Comparison of ENCODE assay signal across 8 mouse cellular contexts in the genomic region with DNA sequence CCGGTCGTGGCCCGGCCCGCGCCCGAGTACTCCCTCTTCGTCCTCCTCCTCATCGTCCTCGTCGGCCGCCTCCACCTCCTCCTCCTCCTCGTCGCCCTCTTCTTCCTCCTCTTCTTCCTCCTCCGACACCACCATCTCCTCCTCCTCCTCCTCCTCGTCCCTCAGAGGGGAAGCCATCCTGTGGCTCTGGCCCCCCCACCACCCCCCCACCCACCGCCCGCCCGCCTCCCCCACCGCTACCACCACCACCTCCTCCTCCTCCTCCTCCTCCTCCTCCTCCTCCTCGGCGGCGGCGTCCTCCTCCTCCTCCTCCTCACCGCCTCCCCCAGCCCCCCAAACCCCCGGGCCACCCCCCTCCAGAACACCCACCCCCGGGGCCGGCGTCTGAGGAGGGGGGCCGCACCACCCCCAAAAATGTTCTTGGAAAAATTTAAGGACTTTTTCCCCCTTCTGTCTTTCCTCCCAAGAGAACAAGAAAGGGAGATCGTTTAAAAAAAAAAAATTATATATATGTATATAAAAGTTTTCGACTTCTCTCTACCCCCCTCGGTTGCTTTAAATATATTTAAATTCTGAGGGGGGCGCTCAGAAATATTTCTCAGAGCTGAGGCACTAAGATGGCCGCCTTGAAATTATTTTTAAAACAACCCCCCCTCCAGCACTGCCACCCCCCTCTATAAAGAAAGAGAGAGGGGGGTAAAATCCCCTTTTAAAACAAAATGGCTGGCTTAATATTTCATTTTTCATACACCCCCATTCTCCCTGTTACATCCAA. TPM values are rescaled to one million over a fixed set of nuclear protein-coding genes. Genes with fewer than 3 reads are reported as not detected.
DNase-seq lines count a peak whose midpoint lies in the region; ATAC-seq and TF ChIP-seq lines count a peak whose summit lies in the region.

A gene (minus strand): TSS at position 192 of the 775 bp plus-strand sequence.

- 3% methylated on average over 15 of the region's 34 CpGs for WGBS in kidney, embryonic 15.5 days
- WGBS in forebrain, embryonic 12.5 days: 2% methylated on average over 15 of the region's 34 CpGs
- 2% methylated on average over 19 of the region's 34 CpGs for WGBS in hindbrain, embryonic 16.5 days
- WGBS in liver, embryonic 16.5 days (ENCODE audit: insufficient replicate concordance): 2% methylated on average over 23 of the region's 34 CpGs

- ATAC-seq in kidney, embryonic 15.5 days (replicated peaks; ENCODE audit: low FRiP score): no peak
- ATAC-seq in forebrain, embryonic 12.5 days (ENCODE audit: low FRiP score): no peak
- ATAC-seq in hindbrain, embryonic 16.5 days: no peak
- no peak for ATAC-seq in liver, embryonic 16.5 days (ENCODE audit: low read depth)

- TF ChIP-seq CTCF in MEL (IDR thresholded peaks at IDR 0.05 in 2 of 3, conservative IDR thresholded peaks at IDR 0.05 in 1 of 3; ENCODE audit: control insufficient read depth in 1 of 3, insufficient read depth in 1 of 3, low read depth in 2 of 3, low read length in 3 of 3, poor library complexity in 1 of 3, severe bottlenecking in 1 of 3): no peak

- H3K9me3 ChIP-seq in kidney, embryonic 15.5 days (replicated peaks): no peaks in the 10 kb centered on the region
- H3K9me3 ChIP-seq in MEL (replicated peaks; ENCODE audit: insufficient read depth, low read length): no peaks in the 10 kb centered on the region
- H3K9me3 ChIP-seq in forebrain, embryonic 12.5 days: no peaks in the 10 kb centered on the region
- H3K9me3 ChIP-seq in hindbrain, embryonic 16.5 days (ENCODE audit: control insufficient read depth, low read length): no peaks in the 10 kb centered on the region
- no peaks in the 10 kb centered on the region for H3K9me3 ChIP-seq in liver, embryonic 16.5 days (replicated peaks; ENCODE audit: control insufficient read depth, low read length)

- H3K79me2 ChIP-seq in MEL (ENCODE audit: control insufficient read depth, insufficient read depth, low read length, poor library complexity): peaks cover 15% of the 10 kb centered on the region

- peak within 1 kb of the TSS; percentile 99 for H3K9ac ChIP-seq in kidney, embryonic 15.5 days
- H3K9ac ChIP-seq in MEL (ENCODE audit: control insufficient read depth, low read depth, low read length, poor library complexity, severe bottlenecking): peak within 1 kb of the TSS; percentile 88
- peak within 1 kb of the TSS; percentile 100 for H3K9ac ChIP-seq in forebrain, embryonic 12.5 days
- peak within 1 kb of the TSS; percentile 100 for H3K9ac ChIP-seq in hindbrain, embryonic 16.5 days (ENCODE audit: low read depth, low read length)
- peak within 1 kb of the TSS; percentile 78 for H3K9ac ChIP-seq in liver, embryonic 16.5 days (ENCODE audit: low read depth, low read length)

- H3K4me1 ChIP-seq in kidney, embryonic 15.5 days: peaks cover 63% of the 10 kb centered on the region
- peaks cover 13 to 43% of the 10 kb centered on the region in 2 experiments for H3K4me1 ChIP-seq in MEL (ENCODE audit: control insufficient read depth in 1 of 2, insufficient read depth in 2 of 2, low read length in 2 of 2)
- H3K4me1 ChIP-seq in forebrain, embryonic 12.5 days: peaks cover 61% of the 10 kb centered on the region
- H3K4me1 ChIP-seq in hindbrain, embryonic 16.5 days (ENCODE audit: control insufficient read depth, insufficient read depth, low read depth, low read length): peaks cover 46% of the 10 kb centered on the region
- peaks cover 69% of the 10 kb centered on the region for H3K4me1 ChIP-seq in liver, embryonic 16.5 days (ENCODE audit: control insufficient read depth, low read depth, low read length)

- TF ChIP-seq EP300 in MEL (IDR thresholded peaks at IDR 0.05; ENCODE audit: low read depth in 1 of 2, low read length in 2 of 2): no peak

- H3K27me3 ChIP-seq in kidney, embryonic 15.5 days: no peaks in the 10 kb centered on the region
- H3K27me3 ChIP-seq in MEL (ENCODE audit: control insufficient read depth in 1 of 2, insufficient read depth in 2 of 2, low read length in 2 of 2): no peaks in the 10 kb centered on the region
- H3K27me3 ChIP-seq in forebrain, embryonic 12.5 days: no peaks in the 10 kb centered on the region
- no peaks in the 10 kb centered on the region for H3K27me3 ChIP-seq in hindbrain, embryonic 16.5 days (replicated peaks; ENCODE audit: control insufficient read depth, insufficient read depth, low read length)
- H3K27me3 ChIP-seq in liver, embryonic 16.5 days (ENCODE audit: control insufficient read depth, insufficient read depth, low read depth, low read length): peaks cover 50% of the 10 kb centered on the region
- H3K27me3 ChIP-seq in splenic B cell, adult 2 months (ENCODE audit: control insufficient read depth, insufficient read depth, low read length, poor library complexity, severe bottlenecking): no peaks in the 10 kb centered on the region

- H3K4me2 ChIP-seq in kidney, embryonic 15.5 days: peak within 1 kb of the TSS; percentile 87
- H3K4me2 ChIP-seq in forebrain, embryonic 12.5 days: peak within 1 kb of the TSS; percentile 78
- H3K4me2 ChIP-seq in hindbrain, embryonic 16.5 days (ENCODE audit: low read length): peak within 1 kb of the TSS; percentile 91
- peak within 1 kb of the TSS; percentile 89 for H3K4me2 ChIP-seq in liver, embryonic 16.5 days (ENCODE audit: low read depth, low read length)

- no peak for DNase-seq in kidney, postnatal 10 days
- peak; percentile 44 for DNase-seq in MEL (ENCODE audit: low read depth, low spot score)
- peak; percentile 29 for DNase-seq in splenic B cell, adult 2 months (ENCODE audit: low read depth, low spot score)
- no peak for DNase-seq in T-cell, adult 2 months (ENCODE audit: low spot score)

- peak within 1 kb of the TSS; percentile 100 for H3K27ac ChIP-seq in kidney, embryonic 15.5 days
- peak within 1 kb of the TSS; percentile 45 for H3K27ac ChIP-seq in MEL (ENCODE audit: control insufficient read depth, low read depth, low read length)
- H3K27ac ChIP-seq in forebrain, embryonic 12.5 days: peak within 1 kb of the TSS; percentile 100
- peak within 1 kb of the TSS; percentile 100 for H3K27ac ChIP-seq in hindbrain, embryonic 16.5 days (ENCODE audit: low read depth, low read length)
- peak within 1 kb of the TSS; percentile 76 for H3K27ac ChIP-seq in liver, embryonic 16.5 days (ENCODE audit: low read length)

- no peak for TF ChIP-seq RAD21 in MEL (IDR thresholded peaks at IDR 0.05; ENCODE audit: low read depth, low read length)

- peak within 1 kb of the TSS; percentile 94 for H3K4me3 ChIP-seq in kidney, embryonic 15.5 days (replicated peaks)
- peak within 1 kb of the TSS; percentile 63 to 76 for H3K4me3 ChIP-seq in MEL (ENCODE audit: control insufficient read depth in 1 of 2, insufficient read depth in 1 of 2, low read depth in 2 of 2, low read length in 2 of 2)
- peak within 1 kb of the TSS; percentile 99 for H3K4me3 ChIP-seq in forebrain, embryonic 12.5 days (replicated peaks)
- H3K4me3 ChIP-seq in hindbrain, embryonic 16.5 days (ENCODE audit: low read length): peak within 1 kb of the TSS; percentile 91
- H3K4me3 ChIP-seq in liver, embryonic 16.5 days (ENCODE audit: low read depth, low read length): peak within 1 kb of the TSS; percentile 73

- no peak; a peak in 1 of 4 replicates for TF ChIP-seq POLR2A in MEL (IDR thresholded peaks at IDR 0.05; ENCODE audit: control insufficient read depth in 1 of 2, insufficient read depth in 1 of 2, low read depth in 1 of 2, low read length in 2 of 2, poor library complexity in 1 of 2)

- H3K36me3 ChIP-seq in kidney, embryonic 15.5 days: peaks cover 18% of the 10 kb centered on the region
- H3K36me3 ChIP-seq in MEL (ENCODE audit: control insufficient read depth in 1 of 2, insufficient read depth in 2 of 2, low read length in 2 of 2): peaks cover 0 to 26% of the 10 kb centered on the region in 2 experiments; a peak in 2 of 4 replicates
- H3K36me3 ChIP-seq in forebrain, embryonic 12.5 days (replicated peaks): peaks cover 16% of the 10 kb centered on the region
- no peaks in the 10 kb centered on the region for H3K36me3 ChIP-seq in hindbrain, embryonic 16.5 days (ENCODE audit: control insufficient read depth, insufficient read depth, low read length)
- H3K36me3 ChIP-seq in liver, embryonic 16.5 days (ENCODE audit: control insufficient read depth, insufficient read depth): no peaks in the 10 kb centered on the region
- 0 out of 2 replicates have a peak, but pooled peaks cover 2% of the 10 kb centered on the region for H3K36me3 ChIP-seq in splenic B cell, adult 2 months (ENCODE audit: control insufficient read depth, insufficient read depth, low read length, poor library complexity, severe bottlenecking)

TF ChIP-seq in MEL, 35 proteins besides CTCF, POLR2A, EP300 and RAD21 (continues in another document):
- TF ChIP-seq KAT2A (conservative IDR thresholded peaks at IDR 0.05; ENCODE audit: low read depth, low read length): no peak
- no peak for TF ChIP-seq POLR2AphosphoS5 (IDR thresholded peaks at IDR 0.05; ENCODE audit: borderline replicate concordance, low read depth, low read length)
- no peak for TF ChIP-seq MEF2A (IDR thresholded peaks at IDR 0.05; ENCODE audit: extremely low read depth, insufficient replicate concordance, low read depth, low read length, poor library complexity, severe bottlenecking)
- TF ChIP-seq ELF1 (IDR thresholded peaks at IDR 0.05; ENCODE audit: low read depth, low read length): no peak
- TF ChIP-seq MAX (IDR thresholded peaks at IDR 0.05; ENCODE audit: low read length): no peak
- TF ChIP-seq UBTF (IDR thresholded peaks at IDR 0.05; ENCODE audit: borderline replicate concordance, insufficient read depth, low read depth, low read length): no peak
- no peak for TF ChIP-seq HCFC1 (IDR thresholded peaks at IDR 0.05; ENCODE audit: low read depth, low read length)
- TF ChIP-seq MAFK (IDR thresholded peaks at IDR 0.05; ENCODE audit: borderline replicate concordance, low read depth, low read length): no peak
- no peak for TF ChIP-seq USF1 (IDR thresholded peaks at IDR 0.05; ENCODE audit: low read depth, low read length)
- no peak for TF ChIP-seq TCF12 (IDR thresholded peaks at IDR 0.05; ENCODE audit: low read depth, low read length)
- no peak for TF ChIP-seq USF2 (IDR thresholded peaks at IDR 0.05; ENCODE audit: borderline replicate concordance in 1 of 2, insufficient read depth in 1 of 2, low read depth in 1 of 2, low read length in 2 of 2)
- no peak for TF ChIP-seq CHD2 (IDR thresholded peaks at IDR 0.05; ENCODE audit: low read length)
- TF ChIP-seq MYB (IDR thresholded peaks at IDR 0.05; ENCODE audit: low read depth, low read length): no peak
- TF ChIP-seq BHLHE40 (IDR thresholded peaks at IDR 0.05; ENCODE audit: borderline replicate concordance, low read depth, low read length): no peak

RNA-seq across cellular contexts. Expression of the gene that starts here (rescaled TPM):
- 54.8 and 62.8 TPM in 2 replicates for polyA plus RNA-seq in kidney, embryonic 15.5 days (2015; fragmentation: Nextera tagmentation; extraction: Ambion mirVana)
- 37.3 and 65.8 TPM in 2 replicates for total RNA-seq in MEL (2012; rRNA removed)
- polyA plus RNA-seq in MEL (2012; ENCODE audit: insufficient read depth in 1 of 2, insufficient read length in 2 of 2, low read depth in 1 of 2, low replicate concordance in 2 of 2, missing spikeins in 1 of 2): 10 to 100 TPM in 1 of 2 experiments, not detected in 1; 84.9 TPM
- 94.3 and 98.3 TPM in 2 replicates for polyA plus RNA-seq in forebrain, embryonic 12.5 days (2016; fragmentation: Nextera tagmentation; extraction: Ambion mirVana)
- polyA plus RNA-seq in hindbrain, embryonic 16.5 days (2015; fragmentation: Nextera tagmentation; extraction: Ambion mirVana): 68.0 and 73.2 TPM in 2 replicates
- polyA plus RNA-seq in liver, embryonic 16.5 days (2015; fragmentation: Nextera tagmentation; extraction: Ambion mirVana): 5.0 and 5.7 TPM in 2 replicates

Comparison
In these comparisons a context has a peak if more than half of its experiments do, and no peak if none do; other contexts are left out.
1. H3K27ac ChIP-seq: peak in every context shown above with its lines; median percentile 100 in kidney, embryonic 15.5 days; 100 in forebrain, embryonic 12.5 days; 100 in hindbrain, embryonic 16.5 days; 76 in liver, embryonic 16.5 days; 45 in MEL.
2. DNase-seq: peak in MEL (single experiment) and splenic B cell, adult 2 months (single experiment); none in kidney, postnatal 10 days (single experiment) and T-cell, adult 2 months (single experiment).
3. Peak in every context shown above with its lines, with median percentiles within 50 percentile points of each other: H3K4me2 ChIP-seq, H3K4me3 ChIP-seq and H3K9ac ChIP-seq.